Mouse (Mus musculus): ENCODE data around the gene Rims1. TPM values are rescaled to one million over a fixed set of nuclear protein-coding genes. Genes with fewer than 3 reads are reported as not detected.

Rims1 gene
- polyA plus RNA-seq, 1 experiment from 2014 or later: 2.0 TPM

DNA sequence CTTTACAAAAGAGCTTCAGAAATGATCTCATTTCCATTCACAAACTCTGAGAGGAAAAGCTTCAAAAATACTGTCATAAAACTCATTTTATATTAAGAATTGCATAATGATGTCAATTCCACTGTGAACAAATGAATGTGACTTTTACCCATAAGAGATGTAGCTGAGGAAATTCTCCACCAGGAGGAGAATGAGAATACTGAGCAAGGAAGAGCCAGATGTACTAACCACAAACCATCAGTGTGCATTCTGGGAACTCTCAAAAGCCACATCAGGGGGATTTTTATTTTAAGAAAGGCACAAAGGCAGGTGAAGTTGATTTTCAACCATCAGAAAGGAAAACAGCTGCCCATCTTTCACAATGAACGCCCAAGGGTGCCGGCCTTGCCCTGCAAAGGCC, 71.4 kb downstream of the Rims1 start:
- no peak overlapping the region for H3K9ac ChIP-seq (replicated peaks; ENCODE audit: low read length)
- WGBS: 95% methylated on average over 2 of the region's 2 CpGs
- H3K9me3 ChIP-seq (replicated peaks; ENCODE audit: control insufficient read depth, low read length): no peaks in the 10 kb centered on the region
- no peaks in the 10 kb centered on the region for H3K27me3 ChIP-seq (ENCODE audit: control insufficient read depth, insufficient read depth, low read length)
- DNase-seq (ENCODE audit: low spot score) (no peak), ATAC-seq (replicated peaks; ENCODE audit: insufficient number of reproducible peaks, low FRiP score, low TSS enrichment, low read depth) (no peak)
- H3K27ac ChIP-seq (replicated peaks; ENCODE audit: low read depth, low read length): no peak overlapping the region
- no peak overlapping the region for H3K4me2 ChIP-seq (ENCODE audit: low read depth, low read length)
- H3K4me3 ChIP-seq (ENCODE audit: low read depth, low read length): no peak overlapping the region
- H3K36me3 ChIP-seq (replicated peaks; ENCODE audit: control insufficient read depth, insufficient read depth, low read depth, low read length): no peaks in the 10 kb centered on the region
- no peaks in the 10 kb centered on the region for H3K4me1 ChIP-seq (ENCODE audit: control insufficient read depth, insufficient read depth, low read length)

- DNase-seq (ENCODE audit: low spot score) (no peak), ATAC-seq (replicated peaks; ENCODE audit: insufficient number of reproducible peaks, low FRiP score, low TSS enrichment, low read depth) (no peak)
- H3K27me3 ChIP-seq (ENCODE audit: control insufficient read depth, insufficient read depth, low read length): no peaks in the 10 kb centered on the region
- H3K27ac ChIP-seq (replicated peaks; ENCODE audit: low read depth, low read length): no peak overlapping the region
- no peak overlapping the region for H3K9ac ChIP-seq (replicated peaks; ENCODE audit: low read length)
- 92% methylated on average over 1 of the region's 1 CpGs for WGBS
- no peaks in the 10 kb centered on the region for H3K36me3 ChIP-seq (replicated peaks; ENCODE audit: control insufficient read depth, insufficient read depth, low read depth, low read length)
- H3K9me3 ChIP-seq (replicated peaks; ENCODE audit: control insufficient read depth, low read length): no peaks in the 10 kb centered on the region
- no peaks in the 10 kb centered on the region for H3K4me1 ChIP-seq (ENCODE audit: control insufficient read depth, insufficient read depth, low read length)
- H3K4me2 ChIP-seq (ENCODE audit: low read depth, low read length): no peak overlapping the region
- no peak overlapping the region for H3K4me3 ChIP-seq (ENCODE audit: low read depth, low read length)
Measured at GRCm38 (mm10) chr1:22733281-22733680, 72.5 kb downstream of the Rims1 start.

GRCm38 (mm10) chr1:22728207-22728606, 77.6 kb downstream of the Rims1 start:
- H3K4me2 ChIP-seq (ENCODE audit: low read depth, low read length): no peak overlapping the region
- no peaks in the 10 kb centered on the region for H3K9me3 ChIP-seq (replicated peaks; ENCODE audit: control insufficient read depth, low read length)
- H3K4me1 ChIP-seq (ENCODE audit: control insufficient read depth, insufficient read depth, low read length): no peaks in the 10 kb centered on the region
- no peaks in the 10 kb centered on the region for H3K36me3 ChIP-seq (replicated peaks; ENCODE audit: control insufficient read depth, insufficient read depth, low read depth, low read length)
- H3K4me3 ChIP-seq (ENCODE audit: low read depth, low read length): no peak overlapping the region
- H3K27ac ChIP-seq (replicated peaks; ENCODE audit: low read depth, low read length): no peak overlapping the region
- 63% methylated on average over 4 of the region's 4 CpGs for WGBS
- no peak for DNase-seq (ENCODE audit: low spot score)
- H3K9ac ChIP-seq (replicated peaks; ENCODE audit: low read length): no peak overlapping the region
- ATAC-seq (replicated peaks; ENCODE audit: insufficient number of reproducible peaks, low FRiP score, low TSS enrichment, low read depth): no peak
- no peaks in the 10 kb centered on the region for H3K27me3 ChIP-seq (ENCODE audit: control insufficient read depth, insufficient read depth, low read length)

- Histone ChIP-seq H3K4me2 (ENCODE audit: low read depth, low read length) (no peak overlapping the region), H3K9ac (replicated peaks; ENCODE audit: low read length) (no peak overlapping the region), H3K4me1 (ENCODE audit: control insufficient read depth, insufficient read depth, low read length) (no peaks in the 10 kb centered on the region), H3K9me3 (replicated peaks; ENCODE audit: control insufficient read depth, low read length) (no peaks in the 10 kb centered on the region), H3K27me3 (ENCODE audit: control insufficient read depth, insufficient read depth, low read length) (no peaks in the 10 kb centered on the region), H3K4me3 (ENCODE audit: low read depth, low read length) (no peak overlapping the region), H3K27ac (replicated peaks; ENCODE audit: low read depth, low read length) (no peak overlapping the region), H3K36me3 (replicated peaks; ENCODE audit: control insufficient read depth, insufficient read depth, low read depth, low read length) (no peaks in the 10 kb centered on the region)
- no peak for DNase-seq (ENCODE audit: low spot score)
- no peak for ATAC-seq (replicated peaks; ENCODE audit: insufficient number of reproducible peaks, low FRiP score, low TSS enrichment, low read depth)
Measured at GRCm38 (mm10) chr1:22721706-22722105, 84.1 kb downstream of the Rims1 start.

DNA sequence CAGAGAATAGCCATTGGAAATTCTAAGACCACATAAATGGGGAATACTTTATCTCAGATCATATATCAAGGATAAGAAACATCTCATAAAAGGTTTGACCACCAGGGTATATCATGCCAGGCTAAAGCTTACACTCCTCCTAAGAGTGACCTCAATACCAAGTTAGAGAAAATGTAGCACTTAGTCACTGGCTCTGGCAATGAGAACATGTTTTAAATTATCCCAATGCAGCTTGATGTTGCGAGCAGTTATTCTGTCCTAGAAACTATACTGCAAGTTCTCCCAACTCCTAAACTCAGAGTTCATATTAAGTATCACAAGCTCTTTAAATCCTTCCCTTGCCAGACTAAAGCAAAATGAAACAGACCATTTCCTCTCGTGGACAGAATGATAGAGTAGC, 85.1 kb downstream of the Rims1 start:
- 78% methylated on average over 2 of the region's 2 CpGs for WGBS
- no peaks in the 10 kb centered on the region for H3K27me3 ChIP-seq (ENCODE audit: control insufficient read depth, insufficient read depth, low read length)
- no peaks in the 10 kb centered on the region for H3K36me3 ChIP-seq (replicated peaks; ENCODE audit: control insufficient read depth, insufficient read depth, low read depth, low read length)
- DNase-seq (ENCODE audit: low spot score) (no peak), ATAC-seq (replicated peaks; ENCODE audit: insufficient number of reproducible peaks, low FRiP score, low TSS enrichment, low read depth) (no peak)
- no peak overlapping the region for H3K27ac ChIP-seq (replicated peaks; ENCODE audit: low read depth, low read length)
- H3K4me3 ChIP-seq (ENCODE audit: low read depth, low read length): no peak overlapping the region
- no peak overlapping the region for H3K4me2 ChIP-seq (ENCODE audit: low read depth, low read length)
- H3K9ac ChIP-seq (replicated peaks; ENCODE audit: low read length): no peak overlapping the region
- H3K4me1 ChIP-seq (ENCODE audit: control insufficient read depth, insufficient read depth, low read length): no peaks in the 10 kb centered on the region
- H3K9me3 ChIP-seq (replicated peaks; ENCODE audit: control insufficient read depth, low read length): no peaks in the 10 kb centered on the region

GRCm38 (mm10) chr1:22709461-22709860, 96.3 kb downstream of the Rims1 start:
- H3K9ac ChIP-seq (replicated peaks; ENCODE audit: low read length): no peak overlapping the region
- no peaks in the 10 kb centered on the region for H3K9me3 ChIP-seq (replicated peaks; ENCODE audit: control insufficient read depth, low read length)
- DNase-seq (ENCODE audit: low spot score) (no peak), ATAC-seq (replicated peaks; ENCODE audit: insufficient number of reproducible peaks, low FRiP score, low TSS enrichment, low read depth) (no peak)
- no peaks in the 10 kb centered on the region for H3K27me3 ChIP-seq (ENCODE audit: control insufficient read depth, insufficient read depth, low read length)
- no peak overlapping the region for H3K27ac ChIP-seq (replicated peaks; ENCODE audit: low read depth, low read length)
- H3K4me3 ChIP-seq (ENCODE audit: low read depth, low read length): no peak overlapping the region
- H3K36me3 ChIP-seq (replicated peaks; ENCODE audit: control insufficient read depth, insufficient read depth, low read depth, low read length): no peaks in the 10 kb centered on the region
- WGBS: 44% methylated on average over 2 of the region's 2 CpGs
- no peak overlapping the region for H3K4me2 ChIP-seq (ENCODE audit: low read depth, low read length)
- no peaks in the 10 kb centered on the region for H3K4me1 ChIP-seq (ENCODE audit: control insufficient read depth, insufficient read depth, low read length)

- H3K27ac ChIP-seq (replicated peaks; ENCODE audit: low read depth, low read length): no peak overlapping the region
- DNase-seq (ENCODE audit: low spot score): no peak
- 35% methylated on average over 1 of the region's 1 CpGs for WGBS
- no peaks in the 10 kb centered on the region for H3K27me3 ChIP-seq (ENCODE audit: control insufficient read depth, insufficient read depth, low read length)
- H3K4me1 ChIP-seq (ENCODE audit: control insufficient read depth, insufficient read depth, low read length): no peaks in the 10 kb centered on the region
- no peaks in the 10 kb centered on the region for H3K9me3 ChIP-seq (replicated peaks; ENCODE audit: control insufficient read depth, low read length)
- H3K4me3 ChIP-seq (ENCODE audit: low read depth, low read length): no peak overlapping the region
- no peaks in the 10 kb centered on the region for H3K36me3 ChIP-seq (replicated peaks; ENCODE audit: control insufficient read depth, insufficient read depth, low read depth, low read length)
- H3K4me2 ChIP-seq (ENCODE audit: low read depth, low read length): no peak overlapping the region
- ATAC-seq (replicated peaks; ENCODE audit: insufficient number of reproducible peaks, low FRiP score, low TSS enrichment, low read depth): no peak
- H3K9ac ChIP-seq (replicated peaks; ENCODE audit: low read length): no peak overlapping the region
Measured at GRCm38 (mm10) chr1:22695046-22695445, 110.7 kb downstream of the Rims1 start.

DNA sequence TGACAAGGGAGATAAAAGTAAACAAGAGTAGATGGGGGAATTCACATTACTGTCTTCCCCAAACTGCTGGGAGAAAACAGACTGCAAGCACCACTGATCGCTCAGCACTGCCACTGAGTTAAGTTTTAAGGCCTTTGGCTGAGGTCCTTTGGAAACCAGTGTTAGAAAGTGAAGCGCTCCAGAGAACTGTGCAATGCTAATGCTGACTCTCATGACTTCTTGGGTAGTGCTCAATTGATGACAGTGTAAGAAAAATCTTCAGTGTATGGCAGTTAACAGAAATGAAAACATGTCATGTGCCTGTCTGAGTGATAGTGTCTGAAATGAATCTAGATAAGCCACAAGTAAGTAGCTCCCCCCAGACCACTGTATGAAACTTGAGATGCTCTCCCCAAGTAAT, 111.3 kb downstream of the Rims1 start:
- 83% methylated on average over 2 of the region's 2 CpGs for WGBS
- Histone ChIP-seq H3K9me3 (replicated peaks; ENCODE audit: control insufficient read depth, low read length) (no peaks in the 10 kb centered on the region), H3K4me1 (ENCODE audit: control insufficient read depth, insufficient read depth, low read length) (no peaks in the 10 kb centered on the region), H3K4me2 (ENCODE audit: low read depth, low read length) (no peak overlapping the region), H3K36me3 (replicated peaks; ENCODE audit: control insufficient read depth, insufficient read depth, low read depth, low read length) (no peaks in the 10 kb centered on the region), H3K27ac (replicated peaks; ENCODE audit: low read depth, low read length) (no peak overlapping the region), H3K4me3 (ENCODE audit: low read depth, low read length) (no peak overlapping the region), H3K9ac (replicated peaks; ENCODE audit: low read length) (no peak overlapping the region), H3K27me3 (ENCODE audit: control insufficient read depth, insufficient read depth, low read length) (no peaks in the 10 kb centered on the region)
- ATAC-seq (replicated peaks; ENCODE audit: insufficient number of reproducible peaks, low FRiP score, low TSS enrichment, low read depth) (no peak), DNase-seq (ENCODE audit: low spot score) (no peak)

DNA sequence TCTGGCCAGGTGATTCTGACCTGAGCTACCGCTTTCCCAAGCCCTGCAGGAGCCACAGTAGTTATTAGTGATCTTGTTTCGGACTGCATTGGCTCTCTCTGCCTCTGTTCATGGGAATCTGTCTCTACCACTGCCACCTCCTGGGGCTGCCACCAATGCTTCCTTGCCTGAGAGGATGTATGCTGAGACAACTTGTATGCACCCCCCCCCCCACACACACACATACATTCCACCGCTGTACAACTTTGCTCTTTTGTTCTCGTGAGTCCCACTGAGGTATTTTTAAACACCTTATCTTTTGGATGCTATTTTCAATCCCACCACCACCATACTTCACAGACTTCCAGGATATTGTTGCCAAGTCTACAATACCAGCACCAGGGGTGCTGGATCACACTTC, 122.3 kb downstream of the Rims1 start:
- Histone ChIP-seq H3K4me1 (ENCODE audit: control insufficient read depth, insufficient read depth, low read length) (no peaks in the 10 kb centered on the region), H3K27me3 (ENCODE audit: control insufficient read depth, insufficient read depth, low read length) (no peaks in the 10 kb centered on the region), H3K4me3 (ENCODE audit: low read depth, low read length) (no peak overlapping the region), H3K27ac (replicated peaks; ENCODE audit: low read depth, low read length) (no peak overlapping the region), H3K9ac (replicated peaks; ENCODE audit: low read length) (no peak overlapping the region), H3K4me2 (ENCODE audit: low read depth, low read length) (no peak overlapping the region), H3K36me3 (replicated peaks; ENCODE audit: control insufficient read depth, insufficient read depth, low read depth, low read length) (no peaks in the 10 kb centered on the region), H3K9me3 (replicated peaks; ENCODE audit: control insufficient read depth, low read length) (no peaks in the 10 kb centered on the region)
- ATAC-seq (replicated peaks; ENCODE audit: insufficient number of reproducible peaks, low FRiP score, low TSS enrichment, low read depth): no peak
- no peak for DNase-seq (ENCODE audit: low spot score)
- WGBS: 90% methylated on average over 4 of the region's 4 CpGs

All from embryonic facial prominence, embryonic 11.5 days (tissue).